Mouse (Mus musculus) heart, adult 2 months (tissue): Measurements from ENCODE around the gene Polr1a. TPM values are rescaled to one million over a fixed set of nuclear protein-coding genes. Genes with fewer than 3 reads are reported as not detected.
"Not testable (repeated sequence)": the region's sequence is repeated elsewhere in the genome, so short reads cannot be mapped to it uniquely, and the experiment has no call there.

Source experiments
- DNase-seq, 2 experiments: peaks; one replicate each; pipeline ENCODE4 v3.0.0; 2021
- H3K27ac ChIP-seq: fragments of 200-600 bp; 2 replicates; pipeline ENCODE4 v1.8.1; 2022
- H3K27me3 ChIP-seq: fragments of 200-500 bp; 2 replicates; pipeline ENCODE4 v1.6.1; 2012; ENCODE audit warnings: mild to moderate bottlenecking, low read length, inconsistent platforms, mixed read lengths; ENCODE audit not compliant: control insufficient read depth, insufficient read depth
- H3K36me3 ChIP-seq: fragments of 200-500 bp; 2 replicates; pipeline ENCODE4 v1.6.1; 2012; ENCODE audit warnings: low read length, inconsistent platforms; ENCODE audit not compliant: control insufficient read depth, insufficient read depth
- H3K4me1 ChIP-seq: fragments of 200-500 bp; 2 replicates; pipeline ENCODE4 v1.6.1; 2011; ENCODE audit warnings: low read length; ENCODE audit not compliant: control insufficient read depth, insufficient read depth
- H3K4me3 ChIP-seq: fragments of 200-600 bp; 2 replicates; pipeline ENCODE4 v1.8.1; 2022
- H3K79me2 ChIP-seq: fragments of 200-500 bp; replicated peaks from 2 replicates; pipeline ENCODE4 v1.6.1; 2012; ENCODE audit warnings: mild to moderate bottlenecking, inconsistent platforms, low read length, moderate library complexity, mixed read lengths; ENCODE audit not compliant: control insufficient read depth, insufficient read depth
- H3K9ac ChIP-seq: fragments of 200-500 bp; 2 replicates; pipeline ENCODE4 v1.6.1; 2012; ENCODE audit warnings: low read depth, mild to moderate bottlenecking, control low read depth, inconsistent platforms, low read length, mixed read lengths
- CTCF ChIP-seq: fragments of 200-600 bp; IDR thresholded peaks from 2 replicates; pipeline ENCODE4 v1.8.1; 2022; ENCODE audit warnings: antibody characterized with exemption, mild to moderate bottlenecking, moderate library complexity
- EP300 ChIP-seq: fragments of 200-500 bp; IDR thresholded peaks from 2 replicates; pipeline ENCODE4 v1.6.1; 2011; ENCODE audit warnings: low read depth, low read length, control low read depth; ENCODE audit not compliant: insufficient read depth
- POLR2A ChIP-seq: fragments of 200-500 bp; IDR thresholded peaks from 2 replicates; pipeline ENCODE4 v1.6.1; 2011; ENCODE audit warnings: mild to moderate bottlenecking, low read depth, low read length, control low read depth; ENCODE audit not compliant: insufficient read depth
- WGBS: fragments of 180-500 bp; shearing (Covaris S2); methylation state at CpG from one replicate; pipeline ENCODE4 v1.1.7; 2018; 5-methylcytosine and 5-hydroxymethylcytosine counted together
- intact Hi-C: fragments of 180-260 bp; cut with DNase I; formaldehyde crosslinking; loops from one replicate; pipeline ENCODE4 v1.15.1; 2025
- polyA plus RNA-seq: library from polyadenylated mRNA; depleted of rRNA; stranded (reverse); fragments of >200 nt; gene quantifications from 2 replicates; pipeline ENCODE4 v1.2.3, GENCODE M21; 2012
- total RNA-seq, 2 experiments: library from RNA; stranded (reverse); gene quantifications; 2 replicates each; pipeline ENCODE4 v1.2.3; 2021

Gene Polr1a
- total and polyA plus RNA-seq, 3 experiments, result 16.1 to 46.2 (median 41.6) TPM

DNA sequence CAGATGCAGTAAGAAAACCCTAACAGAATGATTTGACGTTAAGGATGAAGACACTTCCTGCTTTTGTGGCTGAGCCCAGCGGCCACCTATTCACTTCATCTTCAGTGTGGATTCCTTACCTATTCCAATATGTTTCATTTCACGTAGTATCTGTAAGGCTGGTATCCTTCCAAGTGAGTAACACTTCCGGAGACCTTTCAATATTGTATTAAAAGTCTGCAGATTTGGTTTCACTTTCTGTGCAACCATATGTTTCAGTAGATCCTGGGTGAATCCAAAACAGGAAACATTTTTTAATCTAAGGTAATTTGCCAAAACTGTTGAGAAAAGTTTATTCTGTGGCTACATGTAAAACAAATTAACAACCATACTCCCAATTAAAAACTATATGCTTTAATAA, 15.6 kb upstream of the Polr1a start:
- no peak for DNase-seq
- Histone ChIP-seq H3K9ac (no peak overlapping the region), H3K36me3 (peaks cover 12% of the 10 kb centered on the region), H3K4me1 (no peaks in the 10 kb centered on the region), H3K79me2 (no peaks in the 10 kb centered on the region), H3K4me3 (no peak overlapping the region), H3K27me3 (no peaks in the 10 kb centered on the region), H3K27ac (no peak overlapping the region)
- WGBS, result 72% methylated on average over 4 of the region's 4 CpGs
- intact Hi-C loops, result loop anchor here (10.0 kb wide), 2 partner anchors 288 to 442 kb away; no protein-coding TSS in a partner anchor
- no peak for TF ChIP-seq POLR2A
- no peak for TF ChIP-seq CTCF
- TF ChIP-seq EP300, result no peak

DNA sequence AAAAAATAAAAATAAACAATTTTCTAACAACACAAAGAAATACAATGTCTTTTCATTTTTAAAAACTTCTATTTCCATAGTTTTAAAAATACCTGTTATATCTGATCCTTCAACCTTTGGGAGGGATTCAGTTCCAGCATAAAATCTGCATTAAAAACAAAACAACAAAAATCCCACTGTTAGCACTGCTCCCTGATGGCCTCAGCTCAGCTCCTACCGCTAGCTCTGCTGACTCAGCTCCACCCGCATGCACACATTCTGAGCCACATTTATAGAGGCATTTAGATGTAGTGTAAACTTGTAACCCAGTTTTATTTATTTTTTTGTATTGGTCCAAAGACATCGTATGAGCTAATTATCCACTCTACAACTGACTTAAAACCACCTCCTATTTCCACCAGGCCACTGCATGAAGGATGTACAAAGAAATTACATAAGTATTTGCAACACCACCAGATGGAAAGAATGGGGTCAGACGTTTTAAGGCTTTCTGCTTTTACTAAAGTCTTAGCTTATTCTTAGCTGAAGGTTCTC, 1.1 kb upstream of the Polr1a start:
- peaks cover 7% of the 10 kb centered on the region for H3K36me3 ChIP-seq
- TF ChIP-seq POLR2A (no peak), EP300 (no peak), CTCF (no peak)
- 3% methylated on average over 4 of the region's 4 CpGs for WGBS

DNA sequence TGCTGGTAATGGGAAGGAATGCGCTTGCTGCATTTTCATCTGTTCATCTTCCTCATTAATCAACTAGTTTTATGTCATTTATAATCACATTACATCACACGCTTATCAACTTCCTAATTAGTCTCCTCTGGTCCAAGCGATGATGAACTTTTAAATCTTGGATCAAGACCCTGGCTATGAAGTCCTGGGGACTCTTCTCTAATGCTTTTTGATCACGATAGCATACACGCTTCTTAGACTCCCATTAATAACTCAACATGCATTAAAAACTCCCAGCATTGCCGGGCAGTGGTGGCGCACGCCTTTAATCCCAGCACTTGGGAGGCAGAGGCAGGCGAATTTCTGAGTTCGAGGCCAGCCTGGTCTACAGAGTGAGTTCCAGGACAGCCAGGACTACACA, 531 bp downstream of the Polr1a start:
- H3K27ac ChIP-seq, result peak overlapping the region; percentile 100
- no peak overlapping the region for H3K9ac ChIP-seq
- intact Hi-C loops, result no loop called here
- TF ChIP-seq CTCF, result no peak
- no peak for TF ChIP-seq EP300
- TF ChIP-seq POLR2A, result no peak
- H3K27me3 ChIP-seq, result no peaks in the 10 kb centered on the region
- H3K36me3 ChIP-seq, result peaks cover 7% of the 10 kb centered on the region
- peaks cover 5% of the 10 kb centered on the region for H3K4me1 ChIP-seq
- no peak for DNase-seq
- 20% methylated on average over 10 of the region's 10 CpGs for WGBS
- no peaks in the 10 kb centered on the region for H3K79me2 ChIP-seq
- H3K4me3 ChIP-seq, result peak overlapping the region; percentile 88

More for the DNA sequence above, 1.1 kb upstream of the Polr1a start:
- no peak for DNase-seq
- no peak overlapping the region for H3K27ac ChIP-seq
- H3K27me3 ChIP-seq, result no peaks in the 10 kb centered on the region
- H3K9ac ChIP-seq, result no peak overlapping the region; the same call in 1 of the 2 replicates
- intact Hi-C loops, result no loop called here
- H3K4me1 ChIP-seq, result peaks cover 5% of the 10 kb centered on the region
- no peaks in the 10 kb centered on the region for H3K79me2 ChIP-seq
- H3K4me3 ChIP-seq, result peak overlapping the region; percentile 88

DNA sequence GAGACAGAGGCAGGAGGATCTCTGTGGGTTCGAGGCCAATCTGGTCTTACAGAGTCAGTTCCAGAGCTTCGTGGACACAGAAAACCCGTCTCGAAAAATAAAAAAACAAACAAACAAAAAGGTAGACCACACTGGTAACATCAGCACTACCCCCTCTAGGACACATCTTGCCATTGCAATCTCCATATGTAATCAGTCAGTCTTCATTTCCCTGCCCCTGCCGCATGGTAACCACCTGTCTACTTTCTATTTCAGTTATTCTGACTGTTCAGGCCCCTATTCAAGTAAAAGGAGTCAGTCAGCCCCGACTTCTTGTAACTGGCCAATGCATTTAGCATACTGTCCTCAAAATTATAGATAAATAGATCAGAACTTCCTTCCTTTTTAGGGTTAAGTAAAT, 987 bp downstream of the Polr1a start:
- intact Hi-C loops, result no loop called here

DNA sequence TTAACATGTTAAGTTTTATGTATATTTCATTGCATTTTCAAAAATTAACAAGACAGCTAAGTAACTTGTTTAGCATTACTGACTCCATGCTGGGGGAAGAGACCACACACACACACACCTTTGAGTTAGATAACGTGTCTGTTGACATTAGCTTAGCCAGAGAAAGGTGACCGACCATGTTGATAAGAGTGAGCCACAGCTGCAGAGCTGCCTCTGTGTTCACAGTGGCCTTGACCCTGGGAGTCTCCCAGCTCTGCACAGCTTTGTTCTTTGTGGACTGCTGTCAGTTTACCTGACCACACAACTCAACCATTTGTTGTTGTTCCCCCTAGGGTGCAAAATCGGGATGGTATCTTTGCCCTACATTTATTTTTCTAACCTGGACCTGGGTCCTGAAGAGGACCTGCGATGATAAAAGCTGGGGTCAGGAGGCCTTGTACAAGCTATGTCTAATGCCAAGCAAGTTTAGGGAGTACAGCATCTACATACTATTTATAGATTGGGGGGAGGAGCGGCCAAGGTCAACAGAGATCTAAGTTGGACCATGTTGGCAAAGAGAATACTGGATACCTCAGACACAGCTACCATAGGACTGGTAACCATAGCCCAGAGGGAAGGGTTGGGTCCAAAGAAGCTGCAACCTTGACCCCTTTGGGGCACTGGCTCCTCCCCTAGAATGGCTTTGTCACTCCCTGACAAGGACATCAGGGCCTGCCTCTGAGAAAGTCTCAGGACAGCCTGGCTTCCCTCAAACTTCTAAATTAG, 3.0 kb downstream of the Polr1a start:
- H3K27ac ChIP-seq, result peak overlapping the region; percentile 62
- 38% methylated on average over 5 of the region's 5 CpGs for WGBS

More for the DNA sequence above, 987 bp downstream of the Polr1a start:
- TF ChIP-seq POLR2A (no peak), CTCF (peak; percentile 30)
- no peak for DNase-seq
- H3K79me2 ChIP-seq, result no peaks in the 10 kb centered on the region
- peak overlapping the region; percentile 88; the same call in 1 of the 2 replicates for H3K4me3 ChIP-seq
- peaks cover 5% of the 10 kb centered on the region for H3K4me1 ChIP-seq
- no peak overlapping the region for H3K27ac ChIP-seq
- 67% methylated on average over 6 of the region's 6 CpGs for WGBS
- H3K27me3 ChIP-seq, result no peaks in the 10 kb centered on the region
- H3K36me3 ChIP-seq, result peaks cover 6% of the 10 kb centered on the region
- no peak overlapping the region for H3K9ac ChIP-seq

DNA sequence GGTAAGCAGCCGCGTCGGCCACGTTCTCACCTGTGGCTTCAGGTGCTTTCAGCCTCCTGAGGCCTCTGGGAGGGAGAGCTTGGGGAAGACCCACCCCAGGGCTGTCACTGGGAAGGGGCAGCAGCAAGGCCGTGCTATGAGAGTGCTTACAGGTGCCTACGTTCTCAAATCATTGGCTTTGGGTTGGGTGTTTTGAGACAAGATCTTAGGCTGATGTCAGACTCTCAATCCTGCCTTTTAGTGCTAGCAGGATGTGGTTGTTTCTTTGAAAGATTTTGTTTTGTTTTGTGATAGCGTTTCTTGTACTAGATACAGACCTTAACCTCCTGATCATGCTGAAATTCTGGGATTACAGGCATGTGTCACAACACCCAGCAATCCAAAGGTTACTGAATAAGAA, 11.9 kb downstream of the Polr1a start:
- TF ChIP-seq POLR2A (no peak), EP300 (no peak)
- WGBS, result 92% methylated on average over 7 of the region's 7 CpGs
- no peaks in the 10 kb centered on the region for H3K36me3 ChIP-seq
- no peaks in the 10 kb centered on the region for H3K27me3 ChIP-seq
- no peak for DNase-seq
- no peak overlapping the region for H3K27ac ChIP-seq
- no peak overlapping the region for H3K4me3 ChIP-seq
- intact Hi-C loops, result no loop called here
- no peaks in the 10 kb centered on the region for H3K79me2 ChIP-seq
- no peak overlapping the region for H3K9ac ChIP-seq
- H3K4me1 ChIP-seq, result no peaks in the 10 kb centered on the region

More for the DNA sequence above, 3.0 kb downstream of the Polr1a start:
- Histone ChIP-seq H3K4me1 (peaks cover 5% of the 10 kb centered on the region), H3K27me3 (no peaks in the 10 kb centered on the region), H3K4me3 (no peak overlapping the region), H3K79me2 (no peaks in the 10 kb centered on the region), H3K9ac (no peak overlapping the region), H3K36me3 (peaks cover 3% of the 10 kb centered on the region)
- intact Hi-C loops, result no loop called here
- peak in 1 of 2 experiments; percentile 29 for DNase-seq
- TF ChIP-seq POLR2A, result no peak
- no peak for TF ChIP-seq CTCF
- no peak for TF ChIP-seq EP300

DNA sequence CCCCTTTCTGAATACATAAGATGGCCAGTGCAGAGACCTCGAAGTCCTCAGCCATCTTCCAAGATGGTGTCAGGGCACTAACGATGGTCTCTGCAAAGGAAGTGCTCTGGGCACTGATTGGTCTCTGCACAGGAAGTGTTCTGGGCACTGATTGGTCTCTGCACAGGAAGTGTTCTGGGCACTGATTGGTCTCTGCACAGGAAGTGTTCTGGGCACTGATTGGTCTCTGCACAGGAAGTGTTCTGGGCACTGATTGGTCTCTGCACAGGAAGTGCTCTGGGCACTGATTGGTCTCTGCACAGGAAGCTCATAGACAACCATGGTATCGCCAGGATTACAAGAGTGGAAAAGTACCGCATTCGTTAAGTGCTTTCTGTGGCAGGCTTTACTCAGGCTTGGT, 16.4 kb downstream of the Polr1a start:
- H3K4me1 ChIP-seq, H3K9ac ChIP-seq, DNase-seq, H3K79me2 ChIP-seq, H3K27me3 ChIP-seq, H3K4me3 ChIP-seq, H3K36me3 ChIP-seq, H3K27ac ChIP-seq, intact Hi-C loops: not testable (repeated sequence)
- WGBS, result 71% methylated on average over 5 of the region's 5 CpGs
